Mouse (Mus musculus) hindbrain, embryonic 16.5 days (tissue): Measurements from ENCODE around the gene Prrg2. TPM values are rescaled to one million over a fixed set of nuclear protein-coding genes. Genes with fewer than 3 reads are reported as not detected.
A peak's percentile ranks its signal among the peaks of the same experiment; 100 is the strongest.
"Not testable (repeated sequence)": the region's sequence is repeated elsewhere in the genome, so short reads cannot be mapped to it uniquely, and the experiment has no call there.

Experiments used
- ATAC-seq: fragments of 200-750 bp; cut with Nextera tagmentation; 2 replicates; pipeline ENCODE4 v1.8.0; 2017; ENCODE audit warnings: moderate TSS enrichment, moderate library complexity
- H3K27ac ChIP-seq: fragments of 300-500 bp; sonication (generic); 2 replicates; pipeline ENCODE4 v1.5.1; 2014; ENCODE audit warnings: low read depth, mild to moderate bottlenecking, control low read depth, low read length, moderate library complexity
- H3K27me3 ChIP-seq: fragments of 300-500 bp; sonication (generic); replicated peaks from 2 replicates; pipeline ENCODE4 v1.6.1; 2014; ENCODE audit warnings: low read length; ENCODE audit not compliant: control insufficient read depth, insufficient read depth
- H3K36me3 ChIP-seq: fragments of 300-500 bp; sonication (generic); 2 replicates; pipeline ENCODE4 v1.6.1; 2014; ENCODE audit warnings: mild to moderate bottlenecking, low read length, moderate library complexity, mixed read lengths; ENCODE audit not compliant: control insufficient read depth, insufficient read depth
- H3K4me1 ChIP-seq: fragments of 300-500 bp; sonication (generic); 2 replicates; pipeline ENCODE4 v1.6.1; 2014; ENCODE audit warnings: low read depth, low read length; ENCODE audit not compliant: control insufficient read depth, insufficient read depth
- H3K4me2 ChIP-seq: fragments of 300-500 bp; sonication (generic); 2 replicates; pipeline ENCODE4 v1.6.1; 2014; ENCODE audit warnings: mild to moderate bottlenecking, low read length, control low read depth, moderate library complexity
- H3K4me3 ChIP-seq: fragments of 300-500 bp; sonication (generic); 2 replicates; pipeline ENCODE4 v1.5.1; 2014; ENCODE audit warnings: mild to moderate bottlenecking, low read length, control low read depth, moderate library complexity
- H3K9ac ChIP-seq: fragments of 300-500 bp; sonication (generic); 2 replicates; pipeline ENCODE4 v1.6.1; 2014; ENCODE audit warnings: low read depth, mild to moderate bottlenecking, control low read depth, low read length, moderate library complexity
- H3K9me3 ChIP-seq: fragments of 300-500 bp; sonication (generic); 2 replicates; pipeline ENCODE4 v1.6.1; 2014; ENCODE audit warnings: mild to moderate bottlenecking, low read length, moderate library complexity; ENCODE audit not compliant: control insufficient read depth
- WGBS: fragments of 180-500 bp; shearing (Covaris S2); extraction: QIAGEN DNeasy Blood & Tissue Kit; methylation state at CpG from one replicate; pipeline ENCODE4 v1.1.7; 2014; 5-methylcytosine and 5-hydroxymethylcytosine counted together
- polyA plus RNA-seq: library from polyadenylated mRNA; unstranded; fragments of >200 nt; fragmentation: Nextera tagmentation; extraction: Ambion mirVana; gene quantifications from 2 replicates; pipeline ENCODE4 v1.2.1, GENCODE M21; 2015

The Prrg2 gene
- polyA plus RNA-seq, 1 experiment from 2014 or later: 15.7 TPM

DNA sequence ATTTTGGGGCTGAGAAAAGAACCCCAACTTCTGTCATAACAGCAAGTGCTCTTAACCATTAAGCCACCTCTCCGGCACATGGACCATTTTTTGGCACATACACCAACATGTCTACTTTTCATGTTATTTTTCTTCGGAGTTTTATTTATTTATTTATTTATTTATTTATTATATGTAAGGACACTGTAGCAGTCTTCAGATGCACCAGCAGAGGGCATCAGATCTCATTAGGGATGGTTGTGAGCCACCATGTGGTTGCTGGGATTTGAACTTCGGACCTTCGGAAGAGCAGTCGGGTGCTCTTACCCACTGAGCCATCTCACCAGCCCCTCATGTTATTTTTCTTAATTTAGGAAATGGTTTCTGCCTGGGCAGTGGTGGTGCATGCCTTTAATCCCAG is 38.8 kb downstream of the Prrg2 start:
- H3K4me2 ChIP-seq, H3K4me3 ChIP-seq, H3K9me3 ChIP-seq, H3K27ac ChIP-seq, H3K27me3 ChIP-seq, H3K9ac ChIP-seq, ATAC-seq, H3K4me1 ChIP-seq: not testable (repeated sequence)
- H3K36me3 ChIP-seq: peaks cover 16% of the 10 kb centered on the region
- WGBS: 76% methylated on average over 5 of the region's 5 CpGs

DNA sequence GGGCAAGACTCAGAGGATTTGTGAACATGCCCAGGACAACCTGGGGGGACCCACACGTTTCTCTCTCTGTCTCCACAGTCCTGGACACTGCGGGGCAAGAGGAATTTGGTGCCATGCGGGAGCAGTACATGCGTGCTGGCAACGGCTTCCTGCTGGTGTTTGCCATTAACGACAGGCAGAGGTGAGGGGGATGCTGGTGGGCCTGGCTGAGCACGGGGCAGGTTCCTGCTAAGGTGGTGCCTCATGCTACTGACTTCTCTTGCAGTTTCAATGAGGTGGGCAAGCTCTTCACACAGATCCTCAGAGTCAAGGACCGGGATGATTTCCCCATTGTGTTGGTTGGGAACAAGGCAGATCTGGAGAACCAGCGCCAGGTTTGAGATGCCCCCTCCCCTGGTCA is 42.3 kb downstream of the Prrg2 start:
- Histone ChIP-seq H3K4me3 (no peak overlapping the region), H3K4me2 (no peak overlapping the region), H3K9ac (no peak overlapping the region), H3K4me1 (peaks cover 10% of the 10 kb centered on the region), H3K36me3 (no peaks in the 10 kb centered on the region), H3K9me3 (no peaks in the 10 kb centered on the region), H3K27me3 (no peaks in the 10 kb centered on the region), H3K27ac (no peak overlapping the region)
- 74% methylated on average over 9 of the region's 9 CpGs for WGBS
- ATAC-seq: no peak

DNA sequence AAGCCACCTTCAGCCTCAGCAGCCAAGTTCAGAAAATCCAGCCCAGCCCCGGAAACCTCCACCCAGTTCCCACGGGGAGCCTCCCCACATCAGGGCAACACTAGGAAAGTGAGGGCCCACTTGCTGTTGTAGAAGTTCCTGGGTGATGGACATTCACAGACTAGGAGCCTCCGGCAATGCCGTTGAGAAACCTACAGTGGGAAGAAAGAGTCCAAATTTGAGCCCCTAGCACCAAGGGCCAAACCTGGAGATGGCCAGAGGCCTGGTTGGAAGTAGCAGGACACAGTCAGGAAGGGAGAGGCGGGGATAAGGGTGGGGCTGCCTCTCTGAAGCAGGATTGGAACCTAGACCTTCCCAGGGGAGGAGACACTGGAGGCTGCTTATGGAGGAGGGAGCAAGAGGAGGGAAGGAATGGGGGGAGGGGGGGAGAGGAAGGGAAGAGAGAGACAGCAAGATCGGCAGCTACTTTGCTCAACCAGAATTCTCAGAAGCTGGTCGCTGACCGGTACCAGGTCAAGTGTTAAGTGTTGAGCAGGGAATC is 43.4 kb downstream of the Prrg2 start:
- no peak overlapping the region for H3K27ac ChIP-seq
- no peaks in the 10 kb centered on the region for H3K27me3 ChIP-seq
- H3K9ac ChIP-seq: peak overlapping the region; percentile 31; the same call in 1 of the 2 replicates
- no peaks in the 10 kb centered on the region for H3K9me3 ChIP-seq
- WGBS: 48% methylated on average over 8 of the region's 8 CpGs
- peak overlapping the region; percentile 2; the same call in 1 of the 2 replicates for H3K4me3 ChIP-seq
- H3K4me2 ChIP-seq: peak overlapping the region; percentile 93
- peaks cover 20% of the 10 kb centered on the region for H3K4me1 ChIP-seq
- H3K36me3 ChIP-seq: no peaks in the 10 kb centered on the region
- no peak for ATAC-seq

DNA sequence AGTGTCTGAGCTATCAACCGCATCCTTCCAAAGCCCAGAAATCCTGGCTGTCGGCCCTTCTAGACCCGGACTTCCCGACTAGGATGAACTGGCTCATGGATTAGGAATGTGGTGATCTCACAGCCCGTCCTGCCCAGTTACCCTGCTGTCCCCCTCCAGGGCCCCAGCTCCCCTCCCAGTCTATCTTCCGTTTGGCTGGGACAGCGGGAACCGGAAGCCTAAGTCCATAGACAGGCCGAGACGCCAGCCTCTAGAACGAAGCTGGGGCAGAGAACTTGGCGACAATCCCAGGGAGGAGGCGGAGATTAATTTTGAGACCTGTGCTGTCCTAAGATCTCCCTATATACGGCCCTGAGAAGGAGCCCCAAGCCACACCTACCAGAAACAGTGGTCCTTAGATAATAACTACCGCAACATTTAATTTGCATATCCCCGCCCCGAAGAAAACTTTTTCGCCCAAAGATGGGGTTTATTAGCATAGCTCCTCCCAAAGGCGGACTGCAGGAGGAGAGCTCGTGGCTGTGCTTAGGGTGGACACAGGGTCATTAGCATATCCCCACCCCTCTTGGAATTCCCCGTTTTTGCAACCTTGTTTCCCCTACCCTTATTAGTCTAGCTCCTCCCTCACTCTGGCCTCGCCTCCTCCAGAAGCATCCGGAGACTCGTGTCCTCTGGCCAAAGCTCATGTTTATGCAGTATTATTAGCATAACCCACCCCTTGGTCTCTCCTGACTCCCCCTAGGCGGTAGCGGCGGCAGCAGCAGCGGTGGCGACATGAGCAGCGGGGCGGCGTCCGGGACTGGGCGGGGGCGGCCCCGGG is 45.0 kb downstream of the Prrg2 start, which contains the start of gene Rras:
Rras (plus strand) TSS at position 720 of the 820 bp plus-strand sequence.
- Histone ChIP-seq H3K27me3 (no peaks in the 10 kb centered on the region), H3K4me2 (peak within 1 kb of the TSS; percentile 93), H3K9ac (peak within 1 kb of the TSS; percentile 67), H3K27ac (peak within 1 kb of the TSS; percentile 82), H3K9me3 (no peaks in the 10 kb centered on the region), H3K36me3 (peaks cover 5% of the 10 kb centered on the region), H3K4me1 (peaks cover 20% of the 10 kb centered on the region), H3K4me3 (peak within 1 kb of the TSS; percentile 60)
- WGBS: 1% methylated on average over 29 of the region's 36 CpGs
- peak; percentile 85 for ATAC-seq

DNA sequence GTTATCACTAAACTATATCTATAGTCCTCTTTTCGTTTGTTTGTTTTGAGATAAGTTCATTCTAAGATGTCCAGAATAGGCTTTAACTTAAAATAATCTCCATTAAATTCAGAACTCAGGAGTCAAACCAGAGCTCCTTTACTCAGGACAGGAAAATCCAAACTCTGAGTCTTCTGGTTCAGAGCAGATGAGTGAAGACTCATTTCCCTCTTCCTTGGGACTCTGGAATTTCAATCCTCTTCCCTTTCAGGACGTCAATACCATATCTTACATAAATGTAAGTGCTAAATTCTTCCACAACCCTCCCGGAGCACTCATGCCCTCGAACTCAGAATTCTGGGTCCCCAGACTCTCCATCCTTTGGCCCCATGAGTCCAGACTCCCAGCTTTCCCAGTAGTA is 45.7 kb downstream of the Prrg2 start:
- Histone ChIP-seq H3K4me1 (peaks cover 20% of the 10 kb centered on the region), H3K4me2 (peak overlapping the region; percentile 93), H3K4me3 (peak overlapping the region; percentile 60), H3K9ac (peak overlapping the region; percentile 25), H3K27ac (peak overlapping the region; percentile 82), H3K36me3 (peaks cover 10% of the 10 kb centered on the region), H3K9me3 (no peaks in the 10 kb centered on the region), H3K27me3 (no peaks in the 10 kb centered on the region)
- 4% methylated on average over 4 of the region's 4 CpGs for WGBS
- no peak; the same call in 1 of the 2 replicates for ATAC-seq

DNA sequence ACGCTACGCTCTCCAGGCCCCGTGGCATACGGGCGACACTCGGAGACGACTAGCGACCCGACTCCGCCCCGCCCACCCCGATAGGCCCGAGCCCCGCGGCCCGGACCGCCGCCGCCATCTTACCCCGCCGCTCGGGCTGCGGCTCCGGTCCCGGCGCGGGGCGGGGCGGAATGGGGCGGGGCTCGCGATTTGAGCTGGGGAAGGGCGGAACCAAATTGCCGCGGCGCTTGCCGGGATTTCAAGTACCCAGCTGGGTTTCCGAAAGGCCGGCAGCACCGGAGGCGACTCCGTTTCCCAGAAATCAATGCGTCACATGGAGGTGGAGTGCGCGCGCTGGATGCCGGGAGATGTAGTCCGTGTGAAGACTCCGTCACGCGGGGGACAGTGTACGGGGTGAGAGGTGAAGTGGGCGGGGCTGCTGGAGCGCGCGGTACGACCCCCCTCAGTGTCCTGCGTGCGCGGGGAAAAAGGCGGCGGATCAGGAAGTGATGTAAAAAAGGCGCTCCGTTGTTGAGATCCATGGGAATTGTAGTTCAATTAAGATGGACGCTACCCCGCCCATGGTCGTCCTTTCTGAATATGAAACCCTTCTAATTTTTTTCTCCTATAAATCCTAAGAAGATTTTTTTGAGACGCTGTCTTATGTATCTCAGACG is 46.4 kb downstream of the Prrg2 start, which contains the start of gene Scaf1:
Scaf1 (minus strand) TSS at position 407 of the 656 bp plus-strand sequence.
- Histone ChIP-seq H3K9ac (peak within 1 kb of the TSS; percentile 82), H3K4me2 (peak within 1 kb of the TSS; percentile 93), H3K4me3 (peak within 1 kb of the TSS; percentile 60), H3K27ac (peak within 1 kb of the TSS; percentile 82), H3K4me1 (peaks cover 20% of the 10 kb centered on the region), H3K36me3 (peaks cover 14% of the 10 kb centered on the region), H3K27me3 (no peaks in the 10 kb centered on the region), H3K9me3 (no peaks in the 10 kb centered on the region)
- ATAC-seq: peak; percentile 93
- WGBS: 1% methylated on average over 68 of the region's 69 CpGs

DNA sequence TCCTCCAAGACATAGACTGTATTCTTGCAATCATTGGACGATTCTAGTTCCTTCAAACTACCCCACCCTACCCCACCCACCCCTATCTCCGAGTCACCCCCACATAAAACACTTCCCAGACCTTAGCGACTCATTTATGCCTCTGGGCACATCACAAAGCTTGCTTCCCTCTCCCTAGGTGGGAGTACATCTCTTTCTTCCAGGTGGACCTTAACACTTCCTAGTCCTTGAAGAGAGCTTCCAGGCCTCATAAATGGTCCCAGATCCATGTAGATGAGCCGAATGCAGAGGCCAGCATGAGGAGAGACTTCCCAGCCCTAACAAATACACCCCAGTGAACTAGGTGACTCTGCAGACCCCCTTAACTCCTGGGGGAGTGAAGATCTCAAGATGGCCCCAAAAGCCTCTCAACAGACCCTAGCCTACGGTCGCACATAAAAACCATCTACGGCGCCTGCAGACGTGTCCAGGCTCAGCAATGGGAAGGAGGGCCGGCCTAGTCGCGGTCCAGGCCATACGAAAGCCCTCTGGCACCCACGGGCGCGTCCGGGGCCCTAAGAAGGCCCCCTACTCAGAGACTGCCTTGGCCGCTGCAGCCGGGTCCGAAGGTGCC is 47.0 kb downstream of the Prrg2 start:
- 2% methylated on average over 20 of the region's 20 CpGs for WGBS

DNA sequence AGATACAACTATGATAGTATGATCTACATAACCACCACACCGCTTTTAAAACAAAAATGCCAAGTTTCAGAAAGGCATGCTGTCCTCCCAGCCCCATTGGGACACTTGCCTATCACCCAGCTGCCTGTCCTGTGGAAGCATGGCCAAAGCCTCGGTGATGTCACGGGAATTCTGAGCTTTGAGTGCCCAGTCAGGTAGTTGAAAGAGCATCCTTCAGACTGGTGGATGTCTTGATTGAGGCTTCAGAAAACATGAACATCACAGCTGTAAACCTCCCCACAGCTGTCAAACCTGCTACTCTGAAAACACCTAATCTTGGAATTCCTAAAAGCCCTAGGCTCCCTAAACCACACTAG is 48.4 kb downstream of the Prrg2 start:
- H3K9ac ChIP-seq: no peak overlapping the region
- no peak overlapping the region; the same call in 1 of the 2 replicates for H3K4me2 ChIP-seq
- peaks cover 20% of the 10 kb centered on the region for H3K4me1 ChIP-seq
- H3K36me3 ChIP-seq: peaks cover 29% of the 10 kb centered on the region
- no peaks in the 10 kb centered on the region for H3K27me3 ChIP-seq
- no peak overlapping the region for H3K27ac ChIP-seq
- 98% methylated on average over 3 of the region's 3 CpGs for WGBS
- H3K4me3 ChIP-seq: no peak overlapping the region
- ATAC-seq: no peak
- no peaks in the 10 kb centered on the region for H3K9me3 ChIP-seq

More for the DNA sequence above, 47.0 kb downstream of the Prrg2 start:
- Histone ChIP-seq H3K9ac (peak overlapping the region; percentile 82), H3K4me2 (peak overlapping the region; percentile 60), H3K4me3 (peak overlapping the region; percentile 60), H3K27me3 (no peaks in the 10 kb centered on the region), H3K4me1 (peaks cover 20% of the 10 kb centered on the region), H3K36me3 (peaks cover 15% of the 10 kb centered on the region), H3K27ac (peak overlapping the region; percentile 78), H3K9me3 (no peaks in the 10 kb centered on the region)
- no peak for ATAC-seq
